Mouse (Mus musculus): ENCODE measurements around the gene Agap1.

DNA sequence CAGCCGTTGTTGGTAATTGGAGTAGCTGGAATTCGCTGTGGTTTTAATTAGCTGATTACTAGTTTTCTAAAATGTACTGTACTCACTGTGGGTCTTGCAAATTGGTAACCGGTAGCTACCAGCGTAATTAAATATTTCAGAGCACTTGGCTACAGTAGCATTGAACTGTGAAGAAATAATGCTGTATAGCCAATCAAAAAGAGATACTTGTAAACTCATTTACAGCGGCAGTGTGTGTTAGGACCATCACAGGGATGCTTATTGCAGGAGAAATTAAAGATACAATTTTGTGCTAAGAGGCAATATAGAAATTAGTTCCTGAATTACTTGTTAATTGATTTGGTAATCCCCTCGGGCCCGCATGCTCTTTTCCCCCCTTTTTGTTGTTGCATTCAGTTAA is 226.1 kb downstream of the Agap1 start:
- no peak for TF ChIP-seq POLR2A (IDR thresholded peaks at IDR 0.05; ENCODE audit: borderline replicate concordance, extremely low read depth, insufficient read depth, insufficient read length, poor library complexity, severe bottlenecking)
- no peak for TF ChIP-seq CTCF (IDR thresholded peaks at IDR 0.05; ENCODE audit: borderline replicate concordance, extremely low read depth, insufficient read depth, insufficient read length)

All from brain, embryonic 14.5 days (tissue).